Mouse (Mus musculus) brain, adult 2 months (tissue): Measurements from ENCODE around the gene Adss.
"Not testable (repeated sequence)": the region's sequence is repeated elsewhere in the genome, so short reads cannot be mapped to it uniquely, and the experiment has no call there.

Experiments used
- DNase-seq: peaks from one replicate; pipeline ENCODE4 v3.0.0; 2011; ENCODE audit warnings: low read depth, low spot score

Gene Adss

DNA sequence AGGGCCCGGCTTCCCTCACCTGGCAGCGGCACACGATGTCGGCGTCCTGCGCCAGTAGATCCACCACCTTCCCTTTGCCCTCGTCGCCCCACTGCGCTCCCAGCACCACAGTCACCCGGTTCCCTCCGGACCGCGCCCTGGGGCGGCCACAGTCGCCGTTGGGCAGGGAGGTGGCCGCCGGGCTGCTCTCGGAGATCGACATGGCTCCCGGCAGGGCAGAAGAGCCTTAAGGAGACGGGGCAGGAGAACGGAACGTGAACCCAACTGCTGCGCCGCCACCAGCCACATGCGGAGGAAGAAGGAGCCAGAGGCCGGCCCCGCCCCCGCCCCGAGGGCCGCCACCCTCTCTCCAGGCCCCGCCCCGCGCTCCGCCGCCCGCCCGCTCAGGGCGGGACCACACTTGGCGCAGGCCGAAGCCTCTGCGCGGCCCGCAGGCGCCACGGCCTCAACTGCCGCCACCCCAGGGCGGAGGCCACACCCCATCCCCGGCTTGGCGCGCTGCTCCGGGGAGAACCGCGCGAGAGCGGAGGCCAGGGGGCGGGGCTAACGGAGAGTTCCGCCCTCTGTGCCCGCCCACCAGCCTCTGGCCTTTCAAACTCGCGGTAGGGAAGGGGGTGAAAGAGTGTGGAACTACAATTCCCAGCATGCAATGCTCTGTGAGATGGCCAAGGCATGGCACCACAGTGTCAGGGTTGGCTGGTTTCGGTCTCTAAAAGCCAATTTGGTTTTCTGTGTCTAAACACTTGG, at the start of gene Adss:
Adss (minus strand) TSS at position 319 of the 747 bp plus-strand sequence.
- peak; percentile 99 for DNase-seq

DNA sequence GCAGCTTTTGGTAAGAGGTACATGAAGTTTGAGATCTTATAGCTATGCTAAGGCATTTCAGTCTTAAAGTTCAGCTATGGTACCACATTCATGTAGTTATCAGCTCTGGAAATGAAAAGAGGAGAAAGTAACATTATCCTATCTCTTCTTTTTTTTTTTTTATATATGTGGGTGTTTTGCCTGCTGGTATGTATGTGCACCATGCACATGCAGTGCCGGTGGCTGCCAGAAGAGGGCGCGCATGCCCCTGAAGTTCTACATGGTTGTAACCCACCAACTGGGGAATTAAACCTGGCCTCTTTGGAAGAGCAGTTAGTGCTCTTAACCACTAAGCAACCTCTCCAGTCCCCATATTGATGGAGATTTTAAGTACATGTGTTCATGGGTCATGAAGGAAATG, 49.5 kb upstream of the Adss start:
- DNase-seq = not testable (repeated sequence)

GRCm38 (mm10) chr1:177827776-177828175, 31.5 kb upstream of the Adss start:
- DNase-seq = not testable (repeated sequence)

DNA sequence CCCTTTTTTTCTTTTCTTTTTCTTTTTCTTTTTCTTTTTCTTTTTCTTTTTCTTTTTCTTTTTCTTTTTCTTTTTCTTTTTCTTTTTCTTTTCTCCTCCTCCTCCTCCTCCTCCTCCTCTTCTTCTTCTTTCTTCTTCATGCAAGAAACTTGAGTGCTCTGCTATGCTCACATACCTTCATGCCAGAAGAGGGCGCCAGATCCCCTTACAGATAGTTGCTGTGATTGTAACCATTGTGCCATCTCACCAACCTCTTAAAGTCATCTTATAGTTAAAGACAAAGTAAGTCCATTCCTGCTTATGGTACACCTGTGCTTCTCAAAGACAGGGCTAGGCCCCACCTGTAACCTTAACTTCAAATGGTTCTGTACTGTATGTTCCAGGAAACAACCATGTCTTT, 10.5 kb upstream of the Adss start:
- DNase-seq = peak; percentile 21

- no peak for DNase-seq
Observed at GRCm38 (mm10) chr1:177803511-177803910, 7.2 kb upstream of the Adss start.

- DNase-seq = peak; percentile 6
Observed at GRCm38 (mm10) chr1:177797151-177797755, 942 bp upstream of the Adss start.

GRCm38 (mm10) chr1:177795421-177796192, 704 bp downstream of the Adss start:
- peak; percentile 35 for DNase-seq

DNA sequence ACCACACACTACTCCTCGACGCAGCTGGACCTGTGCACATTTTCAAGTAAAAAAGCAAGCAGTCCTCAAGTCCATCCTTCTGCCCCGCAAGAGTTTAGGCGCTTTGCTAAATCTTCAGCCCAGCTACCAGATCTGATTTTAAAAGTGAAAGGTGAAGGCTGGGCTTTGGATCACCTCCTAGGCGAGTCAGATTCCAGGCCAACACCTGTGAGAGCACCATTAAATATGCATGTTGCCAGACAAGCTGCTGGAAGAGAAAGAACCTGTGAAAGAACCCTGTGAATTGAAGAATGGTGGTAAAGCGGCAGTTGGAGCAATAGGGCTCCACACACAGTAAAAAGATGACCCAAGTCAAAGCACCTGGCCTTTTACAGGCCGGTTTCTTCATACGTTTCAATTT, 1.4 kb downstream of the Adss start:
- DNase-seq = peak; percentile 6

DNA sequence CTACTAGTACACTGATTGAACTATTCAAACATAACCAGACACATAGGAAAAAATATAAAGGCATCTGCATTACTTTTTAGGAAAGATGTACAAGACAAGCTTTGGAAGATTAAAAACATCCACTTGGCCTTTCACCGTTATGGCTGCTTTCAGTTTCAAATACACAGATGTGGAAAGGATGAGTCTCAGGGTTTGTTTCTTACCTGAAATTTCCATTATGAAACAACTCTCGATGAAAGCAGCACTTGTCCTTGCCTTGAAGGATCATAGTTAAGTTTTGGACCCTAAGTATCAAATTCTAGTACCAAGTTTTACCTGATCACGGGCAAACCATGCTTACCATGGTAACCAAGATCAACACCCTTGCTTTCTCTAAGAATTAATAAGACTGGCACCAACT, 3.5 kb downstream of the Adss start:
- DNase-seq = no peak

DNA sequence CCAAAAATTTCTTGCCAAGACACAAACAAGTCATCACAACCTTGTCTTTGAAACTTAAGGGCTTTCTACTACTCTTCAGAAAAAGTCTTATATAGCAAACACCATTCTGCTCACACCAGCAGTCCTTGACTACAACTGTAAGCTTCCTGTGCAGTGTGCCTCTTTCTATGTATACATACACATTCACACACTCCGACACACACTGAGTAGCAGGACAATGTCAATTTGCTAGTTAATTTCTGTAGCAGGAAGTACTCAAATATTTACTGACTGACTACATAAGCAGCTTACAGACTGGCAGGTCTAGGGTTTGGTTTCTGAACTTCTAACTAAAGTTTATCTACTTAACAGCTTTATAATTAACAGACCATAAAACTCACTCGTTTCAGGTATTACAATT, 18.9 kb downstream of the Adss start:
- no peak for DNase-seq

DNA sequence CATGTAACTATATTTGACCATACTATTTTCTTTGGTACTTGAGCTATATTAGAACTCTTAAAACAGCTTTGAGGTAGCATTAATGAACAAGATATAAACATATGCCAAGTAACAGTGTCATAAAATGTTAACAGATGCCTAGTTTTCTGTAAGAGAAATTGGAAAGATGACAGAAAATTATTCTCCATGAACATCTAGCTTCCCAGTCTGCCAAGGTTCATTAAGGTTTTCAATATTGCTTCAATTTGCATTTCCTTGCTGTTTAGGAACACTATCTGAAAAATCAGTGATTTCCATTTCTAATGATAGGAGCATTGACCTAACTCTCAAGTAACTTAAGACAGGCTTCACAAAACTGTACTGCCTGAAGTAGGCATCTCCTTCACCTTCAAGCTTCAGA, 27.4 kb downstream of the Adss start:
- DNase-seq = no peak

- DNase-seq = no peak
Observed at GRCm38 (mm10) chr1:177757249-177757648, 39.1 kb downstream of the Adss start.

DNA sequence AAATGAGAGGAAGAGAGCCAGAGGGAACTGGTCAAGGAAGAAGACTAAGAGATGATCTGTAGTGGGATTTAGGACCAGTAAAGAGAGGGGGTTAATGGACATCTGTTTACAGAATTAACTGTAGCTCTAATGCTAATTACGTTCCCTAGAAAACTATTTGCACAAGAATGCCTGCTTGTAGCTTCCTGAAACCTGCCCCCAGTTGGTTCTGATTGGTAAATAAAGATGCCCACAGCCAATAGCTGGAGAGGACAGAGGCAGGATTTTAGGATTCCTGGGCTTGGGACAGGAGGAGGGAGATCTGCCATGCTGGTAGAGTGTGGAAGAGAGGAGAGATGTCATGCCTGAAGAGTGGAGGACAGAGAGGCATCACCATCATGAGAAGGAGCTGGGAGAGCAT, 42.8 kb downstream of the Adss start:
- DNase-seq = no peak

- no peak for DNase-seq
Observed at GRCm38 (mm10) chr1:177747869-177748540, 48.3 kb downstream of the Adss start.

DNA sequence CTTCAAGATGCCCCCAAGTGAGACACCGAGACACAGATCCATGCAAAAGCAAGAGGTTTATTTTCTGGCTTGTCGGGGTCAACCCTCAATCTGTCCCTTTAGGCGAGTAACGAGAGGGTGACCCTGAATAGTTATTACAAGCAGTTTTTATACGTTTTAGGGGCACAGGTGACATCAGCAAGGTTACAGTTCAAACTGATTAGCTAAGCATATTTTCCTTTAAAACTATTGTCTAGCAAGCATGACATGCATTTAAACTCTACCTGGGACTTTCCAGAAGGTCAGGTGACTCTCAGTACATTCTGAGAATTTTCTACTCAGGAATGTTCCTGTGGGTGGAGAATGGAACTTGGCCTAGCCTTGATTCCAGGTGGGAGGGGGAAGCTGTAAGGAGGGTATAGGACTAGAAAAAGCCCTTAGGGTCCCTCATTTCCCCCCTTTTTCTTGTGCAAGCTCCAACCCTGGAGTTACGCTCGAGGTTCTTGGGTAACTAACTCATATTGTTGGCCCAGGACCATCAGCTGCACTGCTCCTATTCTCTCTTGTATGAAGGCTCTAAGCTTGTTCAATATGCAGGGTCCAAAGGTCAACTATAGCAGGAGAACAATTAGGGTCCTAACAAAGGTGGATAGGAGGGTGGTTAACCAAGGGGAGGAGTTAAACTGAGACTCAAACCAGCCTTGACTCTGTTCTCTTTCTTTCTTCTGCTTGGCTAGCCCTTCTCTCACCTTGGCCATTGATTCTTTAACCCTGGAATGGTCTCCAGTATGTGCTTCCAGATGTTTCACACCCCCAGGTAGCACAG, 51.6 kb downstream of the Adss start:
- no peak for DNase-seq

DNA sequence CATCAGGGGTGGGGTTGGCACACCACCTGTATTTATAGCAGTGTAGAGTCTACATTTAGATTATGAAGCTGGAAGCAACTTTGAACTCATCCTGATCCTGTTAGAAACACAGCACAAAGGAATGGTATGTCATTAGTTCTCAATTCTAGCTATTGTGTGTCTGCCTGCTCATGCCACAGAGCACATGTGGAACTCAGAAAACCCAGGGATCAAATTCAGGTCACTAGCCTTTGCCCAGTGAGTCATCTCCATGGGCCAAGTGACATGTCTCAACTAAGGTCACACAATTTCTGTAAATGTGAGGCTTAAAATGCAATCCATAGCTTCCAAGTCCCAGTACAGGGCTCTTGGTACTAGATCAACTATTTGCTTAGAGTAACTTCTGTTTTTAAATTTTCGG, 54.2 kb downstream of the Adss start:
- DNase-seq = no peak

DNA sequence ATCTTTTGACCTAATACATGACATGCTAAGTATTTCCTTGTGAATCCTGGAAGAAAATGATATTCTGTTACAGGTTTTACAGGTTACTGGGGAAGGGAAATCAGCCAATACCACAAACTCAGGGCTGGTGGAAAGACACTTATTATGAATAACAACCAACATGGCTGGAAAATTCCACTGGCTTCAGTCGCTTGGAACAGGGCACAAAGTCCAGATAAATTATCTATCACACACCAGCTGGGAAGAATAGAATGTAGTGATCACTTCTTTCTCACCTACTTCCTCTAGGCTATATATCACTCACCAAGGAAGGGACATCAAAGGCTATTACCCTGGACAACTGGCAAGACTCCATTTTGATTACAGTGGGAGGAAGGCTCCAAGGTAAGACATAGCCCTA, 55.6 kb downstream of the Adss start:
- DNase-seq = no peak

- no peak for DNase-seq
Observed at GRCm38 (mm10) chr1:177737505-177738105, 58.7 kb downstream of the Adss start.

DNA sequence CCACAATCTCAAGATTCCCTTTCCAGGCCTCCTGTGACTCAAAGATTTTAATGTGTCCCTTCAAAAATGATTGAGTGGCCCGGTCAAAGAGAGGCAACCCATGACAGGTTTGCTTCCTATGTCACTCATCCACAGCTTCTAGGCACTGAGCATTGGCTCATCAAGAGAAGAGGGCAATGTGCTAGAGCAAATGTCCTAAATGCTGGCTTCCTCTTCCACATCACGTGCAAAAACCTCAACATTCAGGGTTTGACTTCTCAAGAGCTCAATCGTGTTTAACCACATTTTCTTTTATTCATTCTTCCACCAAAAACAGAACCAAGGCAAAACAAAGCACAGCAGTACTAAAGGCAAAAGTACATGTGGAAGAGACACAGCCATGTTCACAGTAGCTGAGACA, 64.3 kb downstream of the Adss start:
- no peak for DNase-seq

GRCm38 (mm10) chr1:177729043-177730024, 67.0 kb downstream of the Adss start, which contains the start of gene 1700016C15Rik:
Gene 1700016C15Rik (plus strand): TSS chr1:177729814.
- DNase-seq = no peak
